Mouse (Mus musculus): Measurements from ENCODE around the gene Olfm2. TPM values are rescaled to one million over a fixed set of nuclear protein-coding genes. Genes with fewer than 3 reads are reported as not detected.

Olfm2 gene
- polyA plus RNA-seq, 1 experiment from 2014 or later, result 7.1 TPM

DNA sequence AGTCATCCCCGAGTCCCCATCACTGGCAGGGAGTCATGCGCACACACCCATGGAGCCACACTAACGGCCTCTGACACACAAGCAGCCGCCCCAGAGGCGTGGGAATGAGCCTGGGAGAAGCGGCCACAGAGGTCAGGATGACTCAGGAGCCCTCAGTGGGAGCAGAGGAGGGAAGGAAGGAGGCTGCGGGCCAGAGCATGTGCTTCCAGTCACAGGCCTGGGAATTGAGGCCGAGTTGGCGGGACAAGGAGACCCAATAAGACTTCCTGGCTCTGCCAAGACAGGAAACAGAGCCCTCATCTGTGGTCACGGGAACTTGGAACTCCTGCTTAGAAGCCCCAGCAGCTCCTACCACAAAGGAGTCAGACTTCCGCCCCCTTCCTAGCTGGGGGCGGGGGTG lies 14.7 kb upstream of the Olfm2 start:
- 0 out of 2 replicates have a peak, but pooled peaks have one; percentile 24 for ATAC-seq (replicated peaks; ENCODE audit: low FRiP score)
- H3K27ac ChIP-seq, result no peak overlapping the region
- WGBS, result 56% methylated on average over 12 of the region's 12 CpGs

DNA sequence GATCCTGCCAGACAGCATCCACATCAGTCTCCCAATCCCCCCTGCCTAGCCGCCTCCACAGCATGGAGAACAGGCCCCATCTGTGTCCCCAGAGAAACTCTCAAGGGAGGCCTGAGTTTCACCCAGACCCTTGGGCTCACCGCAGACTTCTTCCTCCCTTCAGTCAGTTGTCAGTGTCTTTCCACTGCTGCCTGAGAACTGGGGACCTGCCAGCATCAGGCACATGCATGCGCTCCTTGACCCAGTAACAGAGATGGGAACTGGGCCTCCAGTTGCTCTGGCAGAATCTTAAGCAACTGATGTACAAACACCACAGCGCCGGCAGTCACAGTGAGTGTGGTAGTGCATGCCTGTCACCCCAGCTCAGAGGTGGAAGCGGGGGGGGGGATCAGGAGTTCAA lies 12.7 kb upstream of the Olfm2 start:
- no peaks in the 10 kb centered on the region for H3K36me3 ChIP-seq
- H3K9me3 ChIP-seq (replicated peaks), result no peaks in the 10 kb centered on the region
- no peak overlapping the region for H3K4me3 ChIP-seq (replicated peaks)
- no peak overlapping the region for H3K4me2 ChIP-seq
- H3K27ac ChIP-seq, result no peak overlapping the region
- ATAC-seq (replicated peaks; ENCODE audit: low FRiP score), result no peak
- H3K27me3 ChIP-seq, result no peaks in the 10 kb centered on the region
- 87% methylated on average over 6 of the region's 6 CpGs for WGBS
- H3K9ac ChIP-seq, result no peak overlapping the region
- peaks cover 10% of the 10 kb centered on the region for H3K4me1 ChIP-seq

More for the DNA sequence above, 14.7 kb upstream of the Olfm2 start:
- no peaks in the 10 kb centered on the region for H3K36me3 ChIP-seq
- H3K9me3 ChIP-seq (replicated peaks), result no peaks in the 10 kb centered on the region
- H3K4me2 ChIP-seq, result no peak overlapping the region
- no peak overlapping the region for H3K9ac ChIP-seq
- H3K27me3 ChIP-seq, result no peaks in the 10 kb centered on the region
- H3K4me3 ChIP-seq (replicated peaks), result no peak overlapping the region
- H3K4me1 ChIP-seq, result peaks cover 7% of the 10 kb centered on the region; the same call in 1 of the 2 replicates

DNA sequence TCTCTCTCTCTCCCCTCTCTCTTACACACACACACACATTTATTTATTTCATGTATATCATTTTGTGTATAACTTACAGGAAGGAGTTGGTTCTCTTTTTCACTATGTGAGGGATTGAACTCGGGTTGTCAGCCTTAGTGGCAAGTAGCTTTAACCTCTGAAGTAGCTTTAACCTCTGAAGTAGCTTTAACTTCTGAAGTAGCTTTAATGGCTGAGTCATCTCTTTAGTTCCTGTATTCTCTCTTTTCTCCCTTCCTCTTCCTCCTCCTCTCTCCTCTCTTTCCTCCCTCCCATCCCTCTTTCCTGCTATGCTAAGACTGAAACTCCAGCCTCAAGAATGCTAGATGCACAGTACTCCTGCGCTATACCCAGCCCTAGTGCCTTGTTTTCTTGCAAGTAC lies 12.1 kb upstream of the Olfm2 start:
- no peak for ATAC-seq (replicated peaks; ENCODE audit: low FRiP score)
- H3K9me3 ChIP-seq (replicated peaks), result no peaks in the 10 kb centered on the region
- no peak overlapping the region for H3K4me3 ChIP-seq (replicated peaks)
- no peak overlapping the region for H3K9ac ChIP-seq
- H3K27ac ChIP-seq, result no peak overlapping the region
- H3K36me3 ChIP-seq, result no peaks in the 10 kb centered on the region
- H3K4me2 ChIP-seq, result no peak overlapping the region
- WGBS, result 71% methylated on average over 2 of the region's 2 CpGs
- H3K4me1 ChIP-seq, result peaks cover 10% of the 10 kb centered on the region
- H3K27me3 ChIP-seq, result no peaks in the 10 kb centered on the region

DNA sequence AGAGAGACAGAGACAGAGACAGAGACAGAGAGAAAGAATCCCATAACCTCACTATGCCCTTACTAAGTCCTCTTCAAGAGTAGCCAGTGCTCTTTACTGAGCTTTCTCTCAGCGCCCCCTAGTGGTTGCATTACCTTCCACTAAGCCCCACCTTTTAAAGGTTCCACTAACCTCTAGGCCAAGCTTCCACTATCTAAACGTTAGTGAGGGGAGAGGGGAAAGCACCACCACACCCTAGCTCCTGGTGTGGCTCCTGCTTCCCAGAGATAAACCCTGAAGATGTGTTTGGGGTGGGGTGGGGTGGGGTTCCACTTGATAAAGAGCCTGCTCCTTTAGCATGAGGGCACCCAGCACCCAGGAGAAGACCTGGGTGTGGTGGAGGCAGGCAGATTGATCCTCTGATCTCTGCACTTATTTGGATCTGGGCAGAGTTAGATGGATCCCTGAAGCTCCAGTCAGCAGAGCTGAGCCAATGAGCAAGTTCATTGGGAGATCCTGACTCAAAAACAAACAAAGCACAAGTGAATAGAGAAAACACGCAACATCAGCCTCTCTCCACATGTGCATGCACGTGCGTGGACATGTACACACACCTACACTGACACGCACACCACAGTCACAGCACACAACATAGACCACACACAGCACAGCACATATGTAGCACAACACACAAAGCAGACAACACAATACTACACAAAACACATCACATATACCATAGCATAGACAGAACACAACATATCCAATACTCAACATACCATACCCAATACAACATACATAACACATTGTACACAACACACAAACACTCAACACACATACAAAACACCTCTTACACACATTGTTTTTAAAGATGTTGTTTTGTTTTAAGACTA lies 11.2 kb upstream of the Olfm2 start:
- WGBS, result 64% methylated on average over 6 of the region's 6 CpGs
- H3K36me3 ChIP-seq, result no peaks in the 10 kb centered on the region
- no peak overlapping the region for H3K4me3 ChIP-seq (replicated peaks)
- H3K27me3 ChIP-seq, result no peaks in the 10 kb centered on the region
- H3K9me3 ChIP-seq (replicated peaks), result no peaks in the 10 kb centered on the region
- peak; percentile 37 for ATAC-seq (replicated peaks; ENCODE audit: low FRiP score)
- peaks cover 10% of the 10 kb centered on the region for H3K4me1 ChIP-seq
- no peak overlapping the region for H3K9ac ChIP-seq
- H3K27ac ChIP-seq, result no peak overlapping the region
- H3K4me2 ChIP-seq, result no peak overlapping the region

DNA sequence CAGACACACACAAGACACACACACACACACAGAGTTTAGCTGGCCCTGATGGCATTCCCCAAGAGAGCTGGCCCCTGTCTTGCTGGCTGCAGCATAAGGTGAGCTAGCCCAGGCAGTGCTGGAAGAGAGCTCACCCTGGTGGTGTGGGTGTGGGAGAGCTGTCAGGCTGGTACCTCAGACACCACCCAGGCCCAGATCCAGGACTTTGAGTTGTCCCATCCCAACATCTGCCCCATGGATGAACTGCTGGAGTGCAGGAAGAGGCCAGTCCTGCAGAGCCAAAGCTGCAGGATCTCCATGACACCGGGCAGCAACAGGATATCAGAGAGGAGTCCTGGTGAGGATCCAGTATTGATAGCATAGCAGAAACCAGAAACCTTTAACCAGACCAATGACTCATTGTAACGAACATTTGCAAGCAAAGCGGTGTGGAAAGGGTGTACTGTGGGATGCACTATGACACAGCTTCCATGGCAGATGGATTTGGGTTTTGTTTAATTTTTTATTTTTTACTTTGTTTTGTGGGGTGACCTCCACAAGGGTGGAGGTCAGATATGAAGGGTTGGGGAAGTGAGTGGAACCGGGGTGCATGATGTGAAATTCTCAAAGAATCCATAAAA lies 10.0 kb upstream of the Olfm2 start:
- Histone ChIP-seq H3K27ac (no peak overlapping the region), H3K27me3 (no peaks in the 10 kb centered on the region), H3K4me1 (peaks cover 9% of the 10 kb centered on the region), H3K9me3 (replicated peaks) (no peaks in the 10 kb centered on the region), H3K4me3 (replicated peaks) (no peak overlapping the region), H3K36me3 (no peaks in the 10 kb centered on the region), H3K9ac (no peak overlapping the region), H3K4me2 (no peak overlapping the region)
- WGBS, result 84% methylated on average over 4 of the region's 4 CpGs
- ATAC-seq (replicated peaks; ENCODE audit: low FRiP score), result no peak

DNA sequence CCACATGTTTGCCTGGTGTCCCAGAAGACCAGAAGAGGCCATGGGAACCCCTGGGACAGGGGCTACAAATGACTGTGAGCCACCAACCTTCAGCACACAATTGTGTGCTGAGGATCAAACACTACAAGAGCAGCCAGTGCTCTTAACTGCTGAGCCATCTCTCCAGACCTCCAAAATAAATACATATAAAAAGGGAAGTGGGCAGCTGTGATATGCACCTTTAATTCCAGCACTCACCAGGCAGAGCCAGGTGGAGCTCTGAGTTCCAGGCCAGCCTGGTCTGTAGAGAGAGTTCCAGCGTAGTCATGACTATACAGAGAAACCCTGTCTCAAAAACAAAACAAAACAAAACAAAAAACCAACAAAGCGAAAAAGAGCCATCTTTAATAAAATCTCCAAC lies 8.2 kb upstream of the Olfm2 start:
- Histone ChIP-seq H3K9me3 (replicated peaks) (no peaks in the 10 kb centered on the region), H3K4me2 (no peak overlapping the region), H3K36me3 (no peaks in the 10 kb centered on the region), H3K4me3 (replicated peaks) (no peak overlapping the region), H3K27ac (no peak overlapping the region), H3K27me3 (no peaks in the 10 kb centered on the region), H3K9ac (no peak overlapping the region), H3K4me1 (peaks cover 3% of the 10 kb centered on the region; the same call in 1 of the 2 replicates)
- 81% methylated on average over 2 of the region's 2 CpGs for WGBS
- ATAC-seq (replicated peaks; ENCODE audit: low FRiP score), result no peak

DNA sequence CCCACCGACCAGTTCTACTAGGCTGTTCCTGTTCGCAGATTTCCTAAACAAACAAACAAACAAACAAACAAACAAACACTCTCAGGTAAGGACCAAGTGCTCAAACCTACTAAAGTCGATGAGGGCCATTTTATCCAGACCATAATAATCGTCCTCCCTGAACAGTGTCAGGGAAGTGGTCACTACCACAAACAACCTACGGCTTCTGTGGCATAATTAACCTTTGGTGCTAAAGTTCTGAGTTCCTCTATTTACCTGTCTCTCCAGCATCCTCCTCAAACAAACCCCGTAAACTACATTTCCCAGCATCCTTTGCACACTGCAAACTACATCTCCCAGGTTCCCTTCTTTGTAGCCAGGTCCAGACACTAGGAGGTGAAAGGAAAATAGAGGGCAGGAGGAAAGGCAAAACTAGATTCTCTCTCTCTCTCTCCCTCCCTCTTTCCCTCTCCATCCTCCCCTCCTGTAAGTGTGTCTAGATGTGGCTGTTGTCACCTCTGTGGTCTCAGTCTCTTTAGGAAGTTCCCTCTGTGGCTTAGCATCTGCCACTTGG lies 5.4 kb upstream of the Olfm2 start:
- no peak overlapping the region for H3K4me3 ChIP-seq (replicated peaks)
- no peak overlapping the region for H3K4me2 ChIP-seq
- no peaks in the 10 kb centered on the region for H3K36me3 ChIP-seq
- 0 out of 2 replicates have a peak, but pooled peaks have one; percentile 13 for ATAC-seq (replicated peaks; ENCODE audit: low FRiP score)
- peaks cover 18% of the 10 kb centered on the region for H3K27me3 ChIP-seq
- no peak overlapping the region for H3K9ac ChIP-seq
- H3K4me1 ChIP-seq, result peaks cover 5% of the 10 kb centered on the region
- H3K27ac ChIP-seq, result no peak overlapping the region
- no peaks in the 10 kb centered on the region for H3K9me3 ChIP-seq (replicated peaks)
- 57% methylated on average over 6 of the region's 6 CpGs for WGBS

DNA sequence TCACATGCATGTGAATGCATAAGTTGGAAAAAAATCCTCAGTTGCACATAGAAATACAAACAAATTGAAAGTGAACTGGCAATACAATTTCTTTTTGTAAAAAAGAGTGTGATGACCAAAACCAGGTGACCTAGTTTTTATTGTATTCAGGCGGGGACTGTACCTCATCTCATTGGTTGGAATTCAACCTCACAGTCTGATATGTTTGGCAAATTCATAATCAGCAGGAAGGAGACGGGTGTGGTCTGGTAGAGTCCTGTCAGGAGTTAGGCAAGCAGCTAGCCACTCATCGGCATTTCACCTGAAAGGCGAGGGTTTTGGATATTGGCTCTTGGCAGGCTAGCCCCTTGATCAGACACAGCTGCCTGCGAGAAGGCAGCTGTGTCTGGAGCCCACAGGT lies 3.1 kb upstream of the Olfm2 start:
- WGBS, result 74% methylated on average over 5 of the region's 5 CpGs
- no peak for ATAC-seq (replicated peaks; ENCODE audit: low FRiP score)
- H3K9ac ChIP-seq, result no peak overlapping the region
- H3K4me2 ChIP-seq, result no peak overlapping the region
- H3K9me3 ChIP-seq (replicated peaks), result no peaks in the 10 kb centered on the region
- H3K4me1 ChIP-seq, result peaks cover 17% of the 10 kb centered on the region
- H3K4me3 ChIP-seq (replicated peaks), result no peak overlapping the region
- H3K27ac ChIP-seq, result no peak overlapping the region
- peaks cover 42% of the 10 kb centered on the region for H3K27me3 ChIP-seq
- H3K36me3 ChIP-seq, result no peaks in the 10 kb centered on the region

DNA sequence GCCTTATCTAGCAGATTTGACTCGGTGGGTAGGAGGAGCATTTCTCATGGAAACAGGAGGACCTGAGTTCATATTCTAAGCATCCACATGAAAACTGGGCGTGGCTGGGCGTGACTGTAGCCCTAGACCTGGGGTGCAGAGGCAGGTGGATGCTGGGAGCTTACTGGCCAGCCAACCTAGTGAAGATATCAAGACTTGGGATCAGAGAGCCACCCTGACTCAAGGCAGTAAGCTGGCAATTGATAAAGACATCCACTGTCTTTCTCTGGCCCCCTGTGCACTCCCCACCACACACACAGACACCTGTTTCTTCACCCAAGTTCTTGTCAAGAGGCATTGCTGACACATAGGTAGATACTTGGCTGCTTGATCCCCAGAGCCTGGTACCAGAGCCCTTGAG lies 2.4 kb upstream of the Olfm2 start:
- peaks cover 17% of the 10 kb centered on the region for H3K4me1 ChIP-seq
- H3K27ac ChIP-seq, result no peak overlapping the region
- no peaks in the 10 kb centered on the region for H3K36me3 ChIP-seq
- 87% methylated on average over 3 of the region's 3 CpGs for WGBS
- no peak overlapping the region for H3K4me2 ChIP-seq
- H3K9ac ChIP-seq, result no peak overlapping the region
- ATAC-seq (replicated peaks; ENCODE audit: low FRiP score), result no peak
- peaks cover 49% of the 10 kb centered on the region for H3K27me3 ChIP-seq
- H3K9me3 ChIP-seq (replicated peaks), result no peaks in the 10 kb centered on the region
- H3K4me3 ChIP-seq (replicated peaks), result no peak overlapping the region

DNA sequence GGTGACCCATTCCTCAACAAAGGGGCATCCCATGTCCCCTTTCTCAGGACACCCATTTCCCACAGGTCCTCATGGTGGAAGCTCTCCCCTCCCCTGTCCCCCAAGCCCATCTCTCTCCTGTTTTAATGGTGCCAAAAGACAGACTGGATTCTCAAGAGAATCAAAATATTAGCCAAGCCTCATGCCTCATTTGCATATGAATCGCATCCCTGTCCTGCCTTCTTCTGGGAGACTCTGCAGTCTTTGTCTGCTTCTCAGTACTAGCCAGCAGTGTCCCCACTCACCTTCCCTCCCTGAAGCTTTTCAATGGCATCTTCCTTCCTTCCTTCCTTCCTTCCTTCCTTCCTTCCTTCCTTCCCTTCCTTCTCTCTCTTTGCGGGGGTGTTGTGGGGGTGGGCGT lies 1.5 kb upstream of the Olfm2 start:
- Histone ChIP-seq H3K27ac (no peak overlapping the region), H3K9me3 (replicated peaks) (no peaks in the 10 kb centered on the region), H3K4me2 (no peak overlapping the region), H3K27me3 (peaks cover 56% of the 10 kb centered on the region), H3K4me1 (peaks cover 17% of the 10 kb centered on the region), H3K9ac (no peak overlapping the region), H3K4me3 (replicated peaks) (no peak overlapping the region), H3K36me3 (no peaks in the 10 kb centered on the region)
- no peak for ATAC-seq (replicated peaks; ENCODE audit: low FRiP score)
- 7% methylated on average over 3 of the region's 3 CpGs for WGBS

DNA sequence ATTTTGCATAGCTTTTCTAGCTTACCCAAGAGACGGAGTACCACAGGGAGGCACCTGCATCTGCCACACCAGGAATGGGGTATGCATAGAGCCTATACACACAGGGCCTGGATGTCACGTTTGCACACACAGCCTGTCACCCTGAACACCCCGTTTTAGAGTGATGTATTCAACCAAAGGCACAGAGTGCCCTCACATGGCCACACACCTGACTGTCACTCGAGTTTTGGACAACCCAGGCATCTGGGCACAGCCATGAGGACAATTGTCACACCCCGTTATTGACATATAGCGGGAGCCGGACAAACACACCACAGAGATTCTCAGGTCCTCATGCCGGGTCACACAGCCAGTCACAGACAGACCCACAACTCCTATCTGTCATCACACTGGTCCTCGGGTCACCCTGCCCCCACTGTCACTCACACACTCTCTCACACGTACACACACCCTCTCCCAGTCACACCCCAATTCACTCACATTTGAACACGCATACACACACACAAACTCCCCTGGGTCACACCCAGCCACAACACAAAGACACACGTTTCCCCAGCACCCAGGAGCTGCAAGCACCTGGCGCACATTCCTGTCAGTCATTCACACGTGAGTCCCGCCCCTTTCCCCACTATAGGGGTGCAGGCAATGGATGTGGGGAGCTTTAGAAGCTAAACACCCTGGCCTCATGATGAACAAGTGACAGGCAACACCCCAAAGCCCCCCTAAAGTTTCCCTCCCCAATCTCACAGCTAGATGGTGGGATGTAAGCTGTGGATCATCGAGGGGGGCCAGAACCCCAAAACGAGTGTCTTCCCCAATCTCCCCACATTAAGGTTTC lies 801 bp downstream of the Olfm2 start:
- peak overlapping the region; percentile 51 for H3K4me3 ChIP-seq (replicated peaks)
- H3K9me3 ChIP-seq (replicated peaks), result no peaks in the 10 kb centered on the region
- H3K4me2 ChIP-seq, result peak overlapping the region; percentile 81
- H3K4me1 ChIP-seq, result peaks cover 22% of the 10 kb centered on the region
- no peak overlapping the region for H3K27ac ChIP-seq
- peaks cover 68% of the 10 kb centered on the region for H3K27me3 ChIP-seq
- ATAC-seq (replicated peaks; ENCODE audit: low FRiP score), result 0 out of 2 replicates have a peak, but pooled peaks have one; percentile 15
- 9% methylated on average over 17 of the region's 17 CpGs for WGBS
- H3K9ac ChIP-seq, result peak overlapping the region; percentile 46
- no peaks in the 10 kb centered on the region for H3K36me3 ChIP-seq
